Mouse (Mus musculus): ENCODE measurements around the gene Tchhl1.
A peak's percentile ranks its signal among the peaks of the same experiment; 100 is the strongest.

The Tchhl1 gene

GRCm38 (mm10) chr3:93504536-93505189 is 36.1 kb downstream of the Tchhl1 start:
- no peak for DNase-seq (ENCODE audit: low spot score)

GRCm38 (mm10) chr3:93505960-93506863 is 37.7 kb downstream of the Tchhl1 start:
- DNase-seq (ENCODE audit: low spot score), result no peak

- no peak for DNase-seq (ENCODE audit: low spot score)
Measured at GRCm38 (mm10) chr3:93506881-93507325, 38.3 kb downstream of the Tchhl1 start.

- DNase-seq (ENCODE audit: low spot score), result no peak
Measured at GRCm38 (mm10) chr3:93509301-93509700, 40.7 kb downstream of the Tchhl1 start.

GRCm38 (mm10) chr3:93511036-93511435 is 42.5 kb downstream of the Tchhl1 start:
- no peak for DNase-seq (ENCODE audit: low spot score)

GRCm38 (mm10) chr3:93511801-93512200 is 43.2 kb downstream of the Tchhl1 start:
- no peak for DNase-seq (ENCODE audit: low spot score)

GRCm38 (mm10) chr3:93512386-93513101 is 44.0 kb downstream of the Tchhl1 start:
- DNase-seq (ENCODE audit: low spot score), result no peak

- DNase-seq (ENCODE audit: low spot score), result no peak
Measured at GRCm38 (mm10) chr3:93514628-93515027, 46.1 kb downstream of the Tchhl1 start.

- no peak for DNase-seq (ENCODE audit: low spot score)
Measured at GRCm38 (mm10) chr3:93517343-93517742, 48.8 kb downstream of the Tchhl1 start.

GRCm38 (mm10) chr3:93519856-93520329 is 51.3 kb downstream of the Tchhl1 start:
- DNase-seq (ENCODE audit: low spot score), result no peak

- peak; percentile 46 for DNase-seq (ENCODE audit: low spot score)
Measured at GRCm38 (mm10) chr3:93520330-93521193, 52.0 kb downstream of the Tchhl1 start, which contains the start of gene S100a11. TSS of gene S100a11 (plus strand) at chr3:93520488.

Measured in ovary, postnatal 14 days (tissue).